Mouse (Mus musculus): ENCODE data around the gene Trio.
A peak's percentile ranks its signal among the peaks of the same experiment; 100 is the strongest.

The Trio gene

GRCm38 (mm10) chr15:28037651-28038050, 12.0 kb upstream of the Trio start:
- DNase-seq (ENCODE audit: low spot score in 2 of 2) = no peak

- DNase-seq (ENCODE audit: low spot score in 2 of 2) = no peak
These were observed 10.0 kb upstream of the Trio start for GRCm38 (mm10) chr15:28035601-28036000.

- DNase-seq (ENCODE audit: low spot score in 2 of 2) = no peak
These were observed 9.0 kb upstream of the Trio start for GRCm38 (mm10) chr15:28034636-28035035.

GRCm38 (mm10) chr15:28029371-28029770, 3.7 kb upstream of the Trio start:
- no peak for DNase-seq (ENCODE audit: low spot score in 2 of 2)

- no peak for DNase-seq (ENCODE audit: low spot score in 2 of 2)
These were observed 2.9 kb upstream of the Trio start for GRCm38 (mm10) chr15:28028542-28028941.

- DNase-seq (ENCODE audit: low spot score in 2 of 2) = no peak
These were observed 476 bp upstream of the Trio start for GRCm38 (mm10) chr15:28026167-28026481.

- DNase-seq (ENCODE audit: low spot score in 2 of 2) = peak; percentile 41 to 66
These were observed 696 bp downstream of the Trio start for GRCm38 (mm10) chr15:28024965-28025338.

- peak; percentile 58 to 71 for DNase-seq (ENCODE audit: low spot score in 2 of 2)
These were observed 1.4 kb downstream of the Trio start for GRCm38 (mm10) chr15:28024031-28024964.

GRCm38 (mm10) chr15:28021591-28022209, 3.9 kb downstream of the Trio start:
- DNase-seq (ENCODE audit: low spot score in 2 of 2) = no peak

GRCm38 (mm10) chr15:28019393-28020070, 6.1 kb downstream of the Trio start:
- DNase-seq (ENCODE audit: low spot score in 2 of 2) = no peak

GRCm38 (mm10) chr15:28007516-28007915, 18.1 kb downstream of the Trio start:
- no peak for DNase-seq (ENCODE audit: low spot score in 2 of 2)

- DNase-seq (ENCODE audit: low spot score in 2 of 2) = no peak
These were observed 21.4 kb downstream of the Trio start for GRCm38 (mm10) chr15:28004192-28004767.

- DNase-seq (ENCODE audit: low spot score in 2 of 2) = no peak
These were observed 23.1 kb downstream of the Trio start for GRCm38 (mm10) chr15:28002515-28002914.

GRCm38 (mm10) chr15:28001299-28001698, 24.3 kb downstream of the Trio start:
- DNase-seq (ENCODE audit: low spot score in 2 of 2) = no peak

GRCm38 (mm10) chr15:27998621-27999359, 26.9 kb downstream of the Trio start:
- no peak for DNase-seq (ENCODE audit: low spot score in 2 of 2)

- DNase-seq (ENCODE audit: low spot score in 2 of 2) = no peak
These were observed 27.7 kb downstream of the Trio start for GRCm38 (mm10) chr15:27997917-27998316.

- DNase-seq (ENCODE audit: low spot score in 2 of 2) = peak; percentile 39 to 57
These were observed 28.2 kb downstream of the Trio start for GRCm38 (mm10) chr15:27997391-27997841.

- DNase-seq (ENCODE audit: low spot score in 2 of 2) = no peak
These were observed 28.9 kb downstream of the Trio start for GRCm38 (mm10) chr15:27996750-27997149.

GRCm38 (mm10) chr15:27995421-27995820, 30.2 kb downstream of the Trio start:
- no peak for DNase-seq (ENCODE audit: low spot score in 2 of 2)

- no peak for DNase-seq (ENCODE audit: low spot score in 2 of 2)
These were observed 30.8 kb downstream of the Trio start for GRCm38 (mm10) chr15:27994870-27995269.

GRCm38 (mm10) chr15:27993528-27993927, 32.1 kb downstream of the Trio start:
- DNase-seq (ENCODE audit: low spot score in 2 of 2) = no peak
